Mouse (Mus musculus): ENCODE results near the gene Ager. TPM values are rescaled to one million over a fixed set of nuclear protein-coding genes. Genes with fewer than 3 reads are reported as not detected.

Ager gene
- polyA plus RNA-seq, 1 experiment from 2014 or later: 1.8 TPM

GRCm38 (mm10) chr17:34648141-34648890 is 50.7 kb downstream of the Ager start:
- Histone ChIP-seq H3K27ac (replicated peaks) (no peak overlapping the region), H3K4me1 (replicated peaks; ENCODE audit: control insufficient read depth, insufficient read depth) (no peaks in the 10 kb centered on the region; the same call in 1 of the 2 replicates), H3K27me3 (ENCODE audit: control insufficient read depth, insufficient read depth, low read length) (no peaks in the 10 kb centered on the region), H3K4me2 (replicated peaks; ENCODE audit: low read depth) (no peak overlapping the region), H3K9ac (ENCODE audit: low read length) (no peak overlapping the region), H3K4me3 (ENCODE audit: low read depth, low read length) (no peak overlapping the region), H3K9me3 (ENCODE audit: control insufficient read depth, low read length) (no peaks in the 10 kb centered on the region), H3K36me3 (ENCODE audit: control insufficient read depth, insufficient read depth, low read length) (peaks cover 8% of the 10 kb centered on the region)
- 78% methylated on average over 16 of the region's 16 CpGs for WGBS
- DNase-seq (ENCODE audit: low spot score) (no peak), ATAC-seq (ENCODE audit: low FRiP score, low TSS enrichment) (no peak)
- TF ChIP-seq EP300 (optimal IDR thresholded peaks at IDR 0.05) (no peak), CTCF (IDR thresholded peaks at IDR 0.05; ENCODE audit: low read depth) (no peak)

GRCm38 (mm10) chr17:34649106-34649864 is 51.6 kb downstream of the Ager start:
- ATAC-seq (ENCODE audit: low FRiP score, low TSS enrichment): no peak
- no peaks in the 10 kb centered on the region for H3K27me3 ChIP-seq (ENCODE audit: control insufficient read depth, insufficient read depth, low read length)
- no peak overlapping the region for H3K4me3 ChIP-seq (ENCODE audit: low read depth, low read length)
- 88% methylated on average over 18 of the region's 18 CpGs for WGBS
- H3K4me2 ChIP-seq (replicated peaks; ENCODE audit: low read depth): no peak overlapping the region
- H3K27ac ChIP-seq (replicated peaks): no peak overlapping the region
- H3K36me3 ChIP-seq (ENCODE audit: control insufficient read depth, insufficient read depth, low read length): peaks cover 12% of the 10 kb centered on the region
- TF ChIP-seq EP300 (optimal IDR thresholded peaks at IDR 0.05) (no peak), CTCF (IDR thresholded peaks at IDR 0.05; ENCODE audit: low read depth) (no peak)
- no peaks in the 10 kb centered on the region; the same call in 1 of the 2 replicates for H3K4me1 ChIP-seq (replicated peaks; ENCODE audit: control insufficient read depth, insufficient read depth)
- H3K9ac ChIP-seq (ENCODE audit: low read length): no peak overlapping the region
- H3K9me3 ChIP-seq (ENCODE audit: control insufficient read depth, low read length): no peaks in the 10 kb centered on the region
- DNase-seq (ENCODE audit: low spot score): no peak

Other genes with a start within 250 kb of the Ager start
- gene Btnl2, start 243.0 kb upstream of the Ager start, polyA plus RNA-seq (2015; fragmentation: Nextera tagmentation; extraction: Ambion mirVana): 0.13 and 0.16 TPM in 2 replicates
- 0.04 TPM in 1 of 2 replicates, not detected in the other for gene Btnl1, start 220.7 kb upstream of the Ager start, polyA plus RNA-seq (2015; fragmentation: Nextera tagmentation; extraction: Ambion mirVana)
- gene BC051142, start 199.0 kb upstream of the Ager start, polyA plus RNA-seq (2015; fragmentation: Nextera tagmentation; extraction: Ambion mirVana): 0.59 and 0.86 TPM in 2 replicates
- 4.7 and 5.0 TPM in 2 replicates for gene Btnl4, start 120.5 kb upstream of the Ager start, polyA plus RNA-seq (2015; fragmentation: Nextera tagmentation; extraction: Ambion mirVana)
- 1.1 TPM in 2 replicates for gene Btnl6, start 80.5 kb upstream of the Ager start, polyA plus RNA-seq (2015; fragmentation: Nextera tagmentation; extraction: Ambion mirVana)
- gene Notch4, start 33.6 kb upstream of the Ager start, polyA plus RNA-seq (2015; fragmentation: Nextera tagmentation; extraction: Ambion mirVana): 2.4 and 3.1 TPM in 2 replicates
- 7.8 and 8.2 TPM in 2 replicates for gene Gpsm3, start 8.1 kb upstream of the Ager start, polyA plus RNA-seq (2015; fragmentation: Nextera tagmentation; extraction: Ambion mirVana)
- 4.3 and 4.6 TPM in 2 replicates for gene Pbx2, start 6.6 kb upstream of the Ager start, polyA plus RNA-seq (2015; fragmentation: Nextera tagmentation; extraction: Ambion mirVana)
- gene Rnf5, start 5.8 kb downstream of the Ager start, polyA plus RNA-seq (2015; fragmentation: Nextera tagmentation; extraction: Ambion mirVana): 82.9 and 83.6 TPM in 2 replicates
- gene Agpat1, start 6.4 kb downstream of the Ager start, polyA plus RNA-seq (2015; fragmentation: Nextera tagmentation; extraction: Ambion mirVana): 27.6 and 31.3 TPM in 2 replicates
- gene Egfl8, start 18.1 kb downstream of the Ager start, polyA plus RNA-seq (2015; fragmentation: Nextera tagmentation; extraction: Ambion mirVana): 4.4 and 4.9 TPM in 2 replicates
- 16.5 and 18.7 TPM in 2 replicates for gene Ppt2, start 30.6 kb downstream of the Ager start, polyA plus RNA-seq (2015; fragmentation: Nextera tagmentation; extraction: Ambion mirVana)
- 0.44 and 0.67 TPM in 2 replicates for gene Prrt1, start 31.7 kb downstream of the Ager start, polyA plus RNA-seq (2015; fragmentation: Nextera tagmentation; extraction: Ambion mirVana)
- 12.4 and 12.8 TPM in 2 replicates for gene Fkbpl, start 46.9 kb downstream of the Ager start, polyA plus RNA-seq (2015; fragmentation: Nextera tagmentation; extraction: Ambion mirVana)
- gene Atf6b, start 49.3 kb downstream of the Ager start, polyA plus RNA-seq (2015; fragmentation: Nextera tagmentation; extraction: Ambion mirVana): 35.4 and 39.3 TPM in 2 replicates
- gene Tnxb, start 72.7 kb downstream of the Ager start, polyA plus RNA-seq (2015; fragmentation: Nextera tagmentation; extraction: Ambion mirVana): 1.9 and 2.4 TPM in 2 replicates
- 0.73 and 1.3 TPM in 2 replicates for gene C4b, start 146.0 kb downstream of the Ager start, polyA plus RNA-seq (2015; fragmentation: Nextera tagmentation; extraction: Ambion mirVana)
- 0.06 TPM in 1 of 2 replicates, not detected in the other for gene Cyp21a1, start 206.7 kb downstream of the Ager start, polyA plus RNA-seq (2015; fragmentation: Nextera tagmentation; extraction: Ambion mirVana)
- 20.8 and 23.1 TPM in 2 replicates for gene Stk19, start 239.1 kb downstream of the Ager start, polyA plus RNA-seq (2015; fragmentation: Nextera tagmentation; extraction: Ambion mirVana)
- 29.6 and 32.2 TPM in 2 replicates for gene Dxo, start 239.2 kb downstream of the Ager start, polyA plus RNA-seq (2015; fragmentation: Nextera tagmentation; extraction: Ambion mirVana)